ENCODE assay signal across 11 mouse cellular contexts in the genomic region with DNA sequence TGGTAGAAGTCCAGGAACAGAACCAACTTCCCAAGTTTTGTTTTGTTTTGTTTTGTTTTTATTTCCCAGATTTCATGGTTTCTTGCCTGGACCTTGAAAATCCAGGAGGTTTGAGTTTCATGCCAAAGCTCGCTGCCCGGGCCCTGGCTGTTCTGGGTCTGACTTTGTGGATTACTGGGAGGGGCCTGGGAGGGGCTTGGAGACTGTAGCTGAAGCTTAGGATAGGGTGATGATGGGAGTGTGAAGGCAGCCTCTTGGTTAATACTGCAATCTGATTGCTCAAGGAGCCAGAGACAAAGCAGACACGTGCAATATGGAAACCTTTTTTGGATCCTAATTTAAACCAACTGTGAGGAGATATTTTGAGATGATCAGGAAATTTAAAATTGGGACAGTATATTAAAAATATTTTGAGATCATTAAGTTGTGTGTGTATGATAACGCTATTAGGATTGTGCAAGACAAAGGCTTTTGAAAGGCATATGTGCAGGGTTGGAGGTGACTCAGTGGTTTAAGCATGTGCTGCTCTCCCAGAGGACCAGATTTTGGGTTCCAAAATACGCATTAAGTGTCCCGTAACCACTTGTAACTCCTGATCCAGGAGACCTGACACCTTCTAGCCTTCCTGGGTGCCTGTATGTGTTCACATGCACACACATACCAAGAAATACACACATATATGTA.
DNase-seq lines count a peak whose midpoint lies in the region; ATAC-seq and TF ChIP-seq lines count a peak whose summit lies in the region.
"Had no signal": no experiment of that assay in that cellular context is flagged by ENCODE, and none has a peak within 500 bp of the region (broad histone marks: within the 10 kb centered on the region; RNA-seq: fewer than 3 reads in every experiment).

No protein-coding gene starts in this region.

- no peak for TF ChIP-seq CTCF in C2C12 (IDR thresholded peaks at IDR 0.05; ENCODE audit: control insufficient read depth, insufficient read depth, insufficient read length)
- TF ChIP-seq CTCF in lung, postnatal 0 days (IDR thresholded peaks at IDR 0.05), result no peak

- no peak overlapping the region for H3ac ChIP-seq in C2C12 (ENCODE audit: control insufficient read depth, insufficient read length, low read depth)

- H3K79me2 ChIP-seq in C2C12 (ENCODE audit: control insufficient read depth, insufficient read depth), result no peaks in the 10 kb centered on the region

- H3K9me3 ChIP-seq in embryonic facial prominence, embryonic 15.5 days (replicated peaks), result no peaks in the 10 kb centered on the region
- no peaks in the 10 kb centered on the region for H3K9me3 ChIP-seq in lung, postnatal 0 days (ENCODE audit: low read length)
- H3K9me3 ChIP-seq: hindbrain, embryonic 15.5 days had no signal

- DNase-seq in 3T3-L1 (ENCODE audit: low read depth, low spot score), result peak; percentile 51
- peak; percentile 84 for DNase-seq in lung, postnatal 0 days (ENCODE audit: low spot score)
- no peak for DNase-seq in cerebellum, postnatal 10 days
- DNase-seq in left cerebral cortex, adult 8-10 months (ENCODE audit: low spot score in 2 of 2), result no peak
- DNase-seq in left cerebral cortex, postnatal 36 days (ENCODE audit: low spot score in 2 of 2), result no peak
- DNase-seq: layer of hippocampus, adult 9-11 months; liver, postnatal 0 days had no signal

- intact Hi-C loops in left cerebral cortex, postnatal 36 days (cut with DNase I), result no loop called here

- peak overlapping the region; percentile 25; the same call in 1 of the 2 replicates for H3K4me2 ChIP-seq in embryonic facial prominence, embryonic 15.5 days (replicated peaks)
- no peak overlapping the region for H3K4me2 ChIP-seq in lung, postnatal 0 days (replicated peaks; ENCODE audit: low read depth, low read length)
- H3K4me2 ChIP-seq: hindbrain, embryonic 15.5 days had no signal

- H3K27me3 ChIP-seq in C2C12 (ENCODE audit: control insufficient read depth, insufficient read depth, insufficient read length), result no peaks in the 10 kb centered on the region
- no peaks in the 10 kb centered on the region for H3K27me3 ChIP-seq in embryonic facial prominence, embryonic 15.5 days
- no peaks in the 10 kb centered on the region for H3K27me3 ChIP-seq in lung, postnatal 0 days (replicated peaks; ENCODE audit: insufficient read depth, low read length)
- H3K27me3 ChIP-seq: hindbrain, embryonic 15.5 days had no signal

- ATAC-seq in embryonic facial prominence, embryonic 15.5 days (ENCODE audit: insufficient number of reproducible peaks, low FRiP score, low TSS enrichment, low read depth), result no peak
- ATAC-seq in lung, postnatal 0 days, result peak; percentile 70
- ATAC-seq: liver, postnatal 0 days had no signal

- H3K9ac ChIP-seq in embryonic facial prominence, embryonic 15.5 days, result no peak overlapping the region
- no peak overlapping the region for H3K9ac ChIP-seq in lung, postnatal 0 days (replicated peaks; ENCODE audit: low read depth)
- H3K9ac ChIP-seq: hindbrain, embryonic 15.5 days; liver, postnatal 0 days had no signal

- peaks cover 37% of the 10 kb centered on the region for H3K4me1 ChIP-seq in embryonic facial prominence, embryonic 15.5 days
- no peaks in the 10 kb centered on the region; the same call in 1 of the 2 replicates for H3K4me1 ChIP-seq in lung, postnatal 0 days (ENCODE audit: insufficient read depth, low read depth, low read length)
- H3K4me1 ChIP-seq: hindbrain, embryonic 15.5 days had no signal

- peak; percentile 15; the same call in 1 of the 2 replicates for TF ChIP-seq EP300 in lung, postnatal 0 days (IDR thresholded peaks at IDR 0.05)

- H3K27ac ChIP-seq in embryonic facial prominence, embryonic 15.5 days (replicated peaks), result peak overlapping the region; percentile 89
- H3K27ac ChIP-seq in lung, postnatal 0 days (ENCODE audit: low read length), result peak overlapping the region; percentile 47
- H3K27ac ChIP-seq: hindbrain, embryonic 15.5 days had no signal

- WGBS in embryonic facial prominence, embryonic 15.5 days, result 30% methylated on average over 6 of the region's 6 CpGs
- 45% methylated on average over 6 of the region's 6 CpGs for WGBS in lung, postnatal 0 days

- H3K36me3 ChIP-seq in C2C12 (ENCODE audit: control insufficient read depth, insufficient read depth), result no peaks in the 10 kb centered on the region
- H3K36me3 ChIP-seq in embryonic facial prominence, embryonic 15.5 days, result no peaks in the 10 kb centered on the region
- no peaks in the 10 kb centered on the region for H3K36me3 ChIP-seq in lung, postnatal 0 days (ENCODE audit: insufficient read depth, low read length)
- H3K36me3 ChIP-seq: hindbrain, embryonic 15.5 days had no signal

- H3K79me3 ChIP-seq in C2C12 (ENCODE audit: low read depth), result no peaks in the 10 kb centered on the region

- no peak overlapping the region for H3K4me3 ChIP-seq in C2C12 (ENCODE audit: insufficient read depth, poor library complexity, severe bottlenecking)
- no peak overlapping the region for H3K4me3 ChIP-seq in embryonic facial prominence, embryonic 15.5 days (replicated peaks)
- no peak overlapping the region for H3K4me3 ChIP-seq in lung, postnatal 0 days (ENCODE audit: low read depth, low read length)
- H3K4me3 ChIP-seq: erythroblast, embryonic 14.5 days; hindbrain, embryonic 15.5 days had no signal

TF ChIP-seq in C2C12, 6 proteins besides CTCF, POLR2A, EP300 and RAD21:
- TF ChIP-seq MAX (IDR thresholded peaks at IDR 0.05) (peak; percentile 62), FOSL1 (IDR thresholded peaks at IDR 0.05; ENCODE audit: insufficient read depth, low read length, poor library complexity, severe bottlenecking) (peak; percentile 18), MYOD1 (IDR thresholded peaks at IDR 0.05; ENCODE audit: control insufficient read depth, insufficient read length, low read depth) (no peak), USF1 (IDR thresholded peaks at IDR 0.05; ENCODE audit: low read depth) (no peak), CEBPB (IDR thresholded peaks at IDR 0.05; ENCODE audit: low read depth) (peak; percentile 94), MYOG (IDR thresholded peaks at IDR 0.05; ENCODE audit: control insufficient read depth, extremely low read depth, insufficient read length) (no peak)
TF ChIP-seq in C2C12: peak in this region for 3.

Comparison
In these comparisons a context has a peak if more than half of its experiments do, and no peak if none do; other contexts are left out.
1. DNase-seq: peak in 3T3-L1 (single experiment) and lung, postnatal 0 days (single experiment); none in cerebellum, postnatal 10 days (0 of 2), left cerebral cortex, adult 8-10 months (0 of 2) and left cerebral cortex, postnatal 36 days (0 of 2).